ENCODE assay signal across 12 mouse cellular contexts in genomic region chr7:91672236-91673017, GRCm38 (mm10).
A peak's percentile ranks its signal among the peaks of the same experiment; 100 is the strongest.
DNase-seq lines count a peak whose midpoint lies in the region; ATAC-seq and TF ChIP-seq lines count a peak whose summit lies in the region.
"Had no signal": no experiment of that assay in that cellular context is flagged by ENCODE, and none has a peak within 500 bp of the region (broad histone marks: within the 10 kb centered on the region; RNA-seq: fewer than 3 reads in every experiment).

No protein-coding gene starts in this region.

- no peak overlapping the region for H3K27ac ChIP-seq in forebrain, postnatal 0 days (ENCODE audit: low read depth, low read length)
- H3K27ac ChIP-seq: limb, embryonic 13.5 days; midbrain, embryonic 12.5 days had no signal

- no peaks in the 10 kb centered on the region for H3K36me3 ChIP-seq in forebrain, postnatal 0 days (ENCODE audit: insufficient read depth)
- H3K36me3 ChIP-seq: limb, embryonic 13.5 days; midbrain, embryonic 12.5 days had no signal

- H3K9me3 ChIP-seq in forebrain, postnatal 0 days (ENCODE audit: low read length) = no peaks in the 10 kb centered on the region
- H3K9me3 ChIP-seq: limb, embryonic 13.5 days; midbrain, embryonic 12.5 days had no signal

- DNase-seq in right cerebral cortex, adult 18-20 months = peak; percentile 87
- no peak for DNase-seq in right cerebral cortex, postnatal 4 days
- DNase-seq in forebrain, postnatal 0 days = peak; percentile 21
- DNase-seq in layer of hippocampus, postnatal 36 days = peak; percentile 45 to 50
- DNase-seq in right cerebral cortex, postnatal 36 days (ENCODE audit: low spot score in 2 of 2) = peak; percentile 59 to 78
- no peak for DNase-seq in spleen, postnatal 36 days (ENCODE audit: low spot score in 2 of 2)
- no peak for DNase-seq in B cell, adult 2 months
- no peak for DNase-seq in ovary, postnatal 14 days (ENCODE audit: low spot score)
- DNase-seq: cerebellum, postnatal 10 days; gastrocnemius, postnatal 36 days had no signal

- 71% methylated on average over 13 of the region's 13 CpGs for WGBS in forebrain, postnatal 0 days

- H3K27me3 ChIP-seq in forebrain, postnatal 0 days (ENCODE audit: insufficient read depth, low read length) = no peaks in the 10 kb centered on the region
- H3K27me3 ChIP-seq: limb, embryonic 13.5 days; midbrain, embryonic 12.5 days had no signal

- no peak overlapping the region for H3K4me3 ChIP-seq in forebrain, postnatal 0 days (ENCODE audit: low read depth, low read length)
- H3K4me3 ChIP-seq: limb, embryonic 13.5 days; midbrain, embryonic 12.5 days had no signal

- H3K9ac ChIP-seq in forebrain, postnatal 0 days = no peak overlapping the region
- H3K9ac ChIP-seq: limb, embryonic 13.5 days; midbrain, embryonic 12.5 days had no signal

- ATAC-seq in forebrain, postnatal 0 days = peak; percentile 66

- peak overlapping the region; percentile 10; the same call in 1 of the 2 replicates for H3K4me2 ChIP-seq in forebrain, postnatal 0 days (ENCODE audit: low read depth)
- H3K4me2 ChIP-seq: limb, embryonic 13.5 days; midbrain, embryonic 12.5 days had no signal

- no peak for TF ChIP-seq CTCF in forebrain, postnatal 0 days (IDR thresholded peaks at IDR 0.05; ENCODE audit: low read depth)

- H3K4me1 ChIP-seq in forebrain, postnatal 0 days (ENCODE audit: insufficient read depth) = no peaks in the 10 kb centered on the region
- H3K4me1 ChIP-seq: limb, embryonic 13.5 days; midbrain, embryonic 12.5 days had no signal

Comparison
In these comparisons a context has a peak if more than half of its experiments do, and no peak if none do; other contexts are left out.
1. DNase-seq: peak in right cerebral cortex, adult 18-20 months (single experiment), forebrain, postnatal 0 days (single experiment), layer of hippocampus, postnatal 36 days (2 of 2) and right cerebral cortex, postnatal 36 days (2 of 2); none in right cerebral cortex, postnatal 4 days (single experiment), spleen, postnatal 36 days (0 of 2), B cell, adult 2 months (0 of 2) and ovary, postnatal 14 days (single experiment).